Mouse (Mus musculus) liver, embryonic 13.5 days (tissue): ENCODE results near the gene A830031A19Rik. TPM values are rescaled to one million over a fixed set of nuclear protein-coding genes. Genes with fewer than 3 reads are reported as not detected.

ENCODE experiments used
- ATAC-seq: fragments of 200-750 bp; cut with Nextera tagmentation; 2 replicates; pipeline ENCODE4 v1.8.0; 2017; ENCODE audit warnings: low read depth, mild to moderate bottlenecking, moderate number of reproducible peaks, moderate library complexity
- DNase-seq: peaks from one replicate; pipeline ENCODE4 v3.0.0; 2022
- H3K27ac ChIP-seq: fragments of 300-500 bp; sonication (generic); 2 replicates; pipeline ENCODE4 v1.5.1; 2015; ENCODE audit warnings: moderate library complexity, mild to moderate bottlenecking, inconsistent platforms
- H3K27me3 ChIP-seq: fragments of 300-500 bp; sonication (generic); 2 replicates; pipeline ENCODE4 v1.6.1; 2015; ENCODE audit warnings: mild to moderate bottlenecking, inconsistent platforms
- H3K36me3 ChIP-seq: fragments of 300-500 bp; sonication (generic); 2 replicates; pipeline ENCODE4 v1.6.1; 2015; ENCODE audit warnings: mild to moderate bottlenecking, inconsistent platforms
- H3K4me1 ChIP-seq: fragments of 300-500 bp; sonication (generic); replicated peaks from 2 replicates; pipeline ENCODE4 v1.6.1; 2015; ENCODE audit warnings: inconsistent platforms
- H3K4me2 ChIP-seq: fragments of 300-500 bp; sonication (generic); 2 replicates; pipeline ENCODE4 v1.6.1; 2015; ENCODE audit warnings: inconsistent platforms, mild to moderate bottlenecking, moderate library complexity
- H3K4me3 ChIP-seq: fragments of 300-500 bp; sonication (generic); replicated peaks from 2 replicates; pipeline ENCODE4 v1.5.1; 2015; ENCODE audit warnings: mild to moderate bottlenecking, inconsistent platforms
- H3K9ac ChIP-seq: fragments of 300-500 bp; sonication (generic); 2 replicates; pipeline ENCODE4 v1.6.1; 2015; ENCODE audit warnings: mild to moderate bottlenecking, inconsistent platforms
- H3K9me3 ChIP-seq: fragments of 300-500 bp; sonication (generic); replicated peaks from 2 replicates; pipeline ENCODE4 v1.6.1; 2016; ENCODE audit warnings: inconsistent platforms
- WGBS: fragments of 180-500 bp; shearing (Covaris S2); methylation state at CpG from one replicate; pipeline ENCODE4 v1.1.7; 2015; ENCODE audit not compliant: insufficient replicate concordance; 5-methylcytosine and 5-hydroxymethylcytosine counted together
- polyA plus RNA-seq: library from polyadenylated mRNA; unstranded; fragments of >200 nt; fragmentation: Nextera tagmentation; extraction: Ambion mirVana; gene quantifications from 2 replicates; pipeline ENCODE4 v1.2.1, GENCODE M21; 2015

Gene A830031A19Rik
- polyA plus RNA-seq, 1 experiment from 2014 or later, result not detected

DNA sequence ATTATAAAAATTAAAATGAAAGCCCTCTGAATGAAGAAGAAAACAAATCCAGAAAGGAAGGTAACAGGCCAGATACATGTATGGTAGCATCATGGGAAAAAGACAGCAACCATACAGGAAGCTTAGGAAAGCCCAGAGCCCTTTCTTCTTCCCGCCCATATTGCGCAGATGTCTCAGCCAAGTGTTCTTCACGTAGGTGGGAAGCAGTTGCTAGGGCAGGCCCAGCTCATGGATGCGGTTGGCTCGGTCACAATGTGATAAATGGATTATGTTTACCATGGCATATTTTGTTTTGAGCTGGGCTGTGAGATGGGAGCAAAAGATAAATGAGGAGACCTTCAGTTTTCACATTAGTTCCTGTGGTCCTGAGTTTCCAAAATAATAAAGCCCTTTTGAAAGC, 32.6 kb upstream of the A830031A19Rik start:
- DNase-seq (no peak), ATAC-seq (no peak)
- Histone ChIP-seq H3K9me3 (no peaks in the 10 kb centered on the region), H3K9ac (no peak overlapping the region), H3K4me2 (no peak overlapping the region), H3K27me3 (no peaks in the 10 kb centered on the region), H3K4me1 (peaks cover 75% of the 10 kb centered on the region), H3K27ac (0 out of 2 replicates have a peak overlapping the region, but pooled peaks have one; percentile 12), H3K4me3 (no peak overlapping the region), H3K36me3 (peaks cover 48% of the 10 kb centered on the region)
- WGBS, result 81% methylated on average over 5 of the region's 5 CpGs

DNA sequence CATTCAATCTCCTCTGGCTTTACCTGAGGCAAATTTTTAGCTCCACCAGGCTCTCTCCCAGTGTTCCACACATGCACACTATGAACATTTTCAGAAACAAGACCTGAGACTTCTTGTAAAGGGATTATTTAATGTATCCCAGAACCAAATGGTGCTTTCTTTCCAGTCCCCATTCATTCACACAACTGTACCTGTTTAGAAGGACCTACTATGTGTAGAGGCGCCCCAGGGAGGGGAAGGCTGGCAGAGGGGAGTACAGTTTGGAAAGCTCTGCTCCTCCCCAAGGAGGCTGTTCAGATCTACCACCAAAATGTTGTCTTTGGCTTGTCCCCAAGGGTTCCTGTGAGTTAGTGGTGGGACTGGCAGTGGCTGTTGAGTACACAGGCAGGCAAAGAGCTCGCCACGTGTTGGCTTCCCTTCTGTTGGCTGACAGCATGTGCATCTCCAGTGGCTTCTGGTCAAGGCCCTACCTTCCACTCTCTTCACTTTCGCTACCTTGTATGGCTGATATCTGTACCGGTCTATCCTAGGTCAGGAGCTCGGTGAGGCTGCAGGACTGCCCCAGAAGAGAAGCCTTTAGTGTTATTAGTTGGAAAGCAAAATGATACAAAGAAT, 28.4 kb upstream of the A830031A19Rik start:
- no peak for ATAC-seq
- Histone ChIP-seq H3K4me3 (no peak overlapping the region), H3K4me2 (no peak overlapping the region), H3K4me1 (peaks cover 77% of the 10 kb centered on the region), H3K27ac (peak overlapping the region; percentile 81), H3K9me3 (no peaks in the 10 kb centered on the region), H3K36me3 (peaks cover 25% of the 10 kb centered on the region), H3K27me3 (no peaks in the 10 kb centered on the region), H3K9ac (0 out of 2 replicates have a peak overlapping the region, but pooled peaks have one; percentile 11)
- WGBS, result 64% methylated on average over 6 of the region's 6 CpGs
- no peak for DNase-seq

DNA sequence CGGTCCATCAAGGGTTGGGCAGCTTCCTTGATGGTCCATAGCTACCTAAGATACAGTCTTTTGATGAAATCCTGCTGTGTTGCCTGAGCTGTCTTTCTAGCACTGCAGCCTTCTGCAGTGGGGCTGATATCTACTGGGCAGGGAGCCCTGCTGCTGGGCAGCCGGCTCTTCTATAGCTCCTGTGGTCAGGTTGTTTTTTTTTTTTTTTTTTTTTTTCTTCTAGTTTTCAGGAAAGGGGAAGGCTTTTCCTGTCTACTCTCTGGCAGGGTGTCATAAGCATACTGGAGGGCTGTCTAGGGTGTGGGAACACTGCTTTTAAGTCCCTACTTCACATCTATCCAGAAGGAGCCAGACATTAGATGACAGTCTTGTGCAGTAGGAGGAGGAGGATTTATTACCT, 27.5 kb upstream of the A830031A19Rik start:
- H3K27me3 ChIP-seq, result no peaks in the 10 kb centered on the region
- DNase-seq, result no peak
- 50% methylated on average over 2 of the region's 2 CpGs for WGBS
- H3K36me3 ChIP-seq, result peaks cover 24% of the 10 kb centered on the region
- 0 out of 2 replicates have a peak overlapping the region, but pooled peaks have one; percentile 56 for H3K9ac ChIP-seq
- no peak overlapping the region; the same call in 1 of the 2 replicates for H3K4me2 ChIP-seq
- H3K27ac ChIP-seq, result peak overlapping the region; percentile 81
- H3K4me3 ChIP-seq, result no peak overlapping the region
- peaks cover 78% of the 10 kb centered on the region for H3K4me1 ChIP-seq
- ATAC-seq, result no peak
- H3K9me3 ChIP-seq, result no peaks in the 10 kb centered on the region

DNA sequence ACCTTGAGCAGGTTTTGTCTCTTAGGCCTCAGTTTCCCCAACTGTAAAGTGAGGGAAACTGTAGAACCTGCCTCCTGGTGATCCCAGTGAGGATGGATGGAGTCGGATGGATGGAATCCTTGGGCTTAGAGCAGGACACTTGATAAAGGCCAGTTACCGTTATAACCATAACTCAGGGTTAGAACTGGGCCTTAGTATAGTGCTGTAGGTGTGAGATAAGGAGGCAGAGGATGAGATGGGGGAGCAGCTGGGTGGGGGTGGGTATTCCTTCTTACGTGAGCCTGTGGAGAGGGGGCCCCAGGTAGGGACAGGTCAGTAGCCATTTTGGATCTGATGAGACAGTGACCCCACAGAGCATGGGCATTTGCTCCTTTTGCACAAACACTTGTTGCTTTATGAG, 26.8 kb upstream of the A830031A19Rik start:
- Histone ChIP-seq H3K27ac (peak overlapping the region; percentile 81), H3K9me3 (no peaks in the 10 kb centered on the region), H3K27me3 (no peaks in the 10 kb centered on the region), H3K36me3 (peaks cover 24% of the 10 kb centered on the region), H3K4me1 (peaks cover 80% of the 10 kb centered on the region), H3K9ac (peak overlapping the region; percentile 56), H3K4me3 (no peak overlapping the region), H3K4me2 (peak overlapping the region; percentile 51)
- ATAC-seq, result peak; percentile 75
- 22% methylated on average over 3 of the region's 3 CpGs for WGBS
- no peak for DNase-seq

DNA sequence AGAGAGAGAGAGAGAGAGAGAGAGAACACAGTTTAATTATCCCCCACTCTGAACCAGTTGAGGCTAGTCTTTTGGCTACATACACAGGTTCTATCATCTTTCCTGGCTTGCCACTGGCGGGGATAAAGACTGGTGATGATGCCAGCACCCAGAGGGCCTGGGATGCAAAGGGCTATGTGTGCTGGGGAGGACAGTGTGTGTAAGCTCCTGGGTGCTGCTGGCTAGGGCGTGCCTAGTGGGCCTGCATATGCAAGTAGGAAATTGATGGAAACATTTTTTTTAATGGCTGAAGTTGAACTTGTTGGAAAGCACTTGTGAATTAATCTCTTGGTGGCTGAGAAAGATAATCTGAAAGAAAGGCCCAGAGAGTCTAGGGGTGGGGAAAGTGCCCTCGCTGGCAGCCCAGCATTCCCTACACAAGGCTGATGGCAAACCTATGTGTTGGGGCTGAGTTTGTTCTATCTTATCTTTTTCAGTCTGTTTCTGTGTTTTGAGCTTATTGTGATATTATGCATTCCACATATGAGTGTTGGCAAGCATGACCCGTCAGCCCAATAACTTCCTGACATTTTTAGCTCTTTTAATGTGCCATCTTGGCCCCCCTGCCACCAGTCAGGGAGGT, 25.7 kb upstream of the A830031A19Rik start:
- Histone ChIP-seq H3K36me3 (peaks cover 18% of the 10 kb centered on the region), H3K27me3 (no peaks in the 10 kb centered on the region), H3K4me2 (peak overlapping the region; percentile 51), H3K4me1 (peaks cover 82% of the 10 kb centered on the region), H3K9ac (peak overlapping the region; percentile 56), H3K4me3 (peak overlapping the region; percentile 25), H3K9me3 (no peaks in the 10 kb centered on the region), H3K27ac (peak overlapping the region; percentile 81)
- ATAC-seq (peak; percentile 81), DNase-seq (peak; percentile 37)
- 22% methylated on average over 4 of the region's 4 CpGs for WGBS

DNA sequence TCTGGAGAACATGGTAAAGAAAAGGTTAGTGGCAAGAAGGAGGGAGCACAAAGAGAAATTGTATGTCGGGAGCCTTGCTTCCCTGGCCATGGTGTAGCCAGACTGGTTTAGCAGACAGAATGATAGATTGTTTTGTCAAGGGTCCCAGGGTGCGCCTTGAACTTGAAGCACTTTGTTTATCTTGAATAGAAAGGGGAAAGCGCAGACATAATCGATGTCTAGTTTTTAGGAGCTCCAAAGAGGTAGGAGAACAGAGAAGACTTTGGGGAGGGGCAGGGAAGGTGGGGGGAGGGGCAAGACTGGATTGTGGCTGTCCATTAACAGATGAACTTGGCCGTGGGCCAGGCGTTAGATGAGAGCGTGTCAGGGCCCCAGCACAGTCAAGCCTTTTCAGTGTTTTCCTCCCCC, 25.0 kb upstream of the A830031A19Rik start:
- DNase-seq, result no peak

DNA sequence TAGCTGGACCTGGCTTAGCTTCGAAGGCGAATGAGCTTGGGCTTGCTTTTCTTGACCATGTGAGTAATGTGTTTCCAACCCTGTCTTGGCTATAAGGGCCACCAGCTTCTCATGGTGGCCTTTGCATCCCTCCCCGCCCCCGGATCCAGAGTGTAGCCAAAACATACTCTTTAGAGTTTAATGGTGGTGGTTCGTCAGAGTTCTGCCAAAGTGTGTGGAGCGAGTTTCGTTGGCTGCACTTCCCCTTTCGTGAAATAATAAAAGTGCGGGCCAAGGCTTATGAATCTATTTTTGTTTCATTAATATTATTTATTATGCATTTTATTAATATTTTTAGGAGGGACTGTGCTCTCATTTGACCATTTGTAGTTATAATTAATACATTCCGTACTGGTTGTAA, 24.4 kb upstream of the A830031A19Rik start:
- Histone ChIP-seq H3K27ac (peak overlapping the region; percentile 81), H3K9ac (no peak overlapping the region), H3K4me3 (no peak overlapping the region), H3K27me3 (no peaks in the 10 kb centered on the region), H3K4me1 (peaks cover 90% of the 10 kb centered on the region), H3K9me3 (no peaks in the 10 kb centered on the region), H3K36me3 (peaks cover 22% of the 10 kb centered on the region), H3K4me2 (peak overlapping the region; percentile 51)
- no peak for ATAC-seq
- 70% methylated on average over 10 of the region's 10 CpGs for WGBS
- no peak for DNase-seq

More for the DNA sequence above, 25.0 kb upstream of the A830031A19Rik start:
- Histone ChIP-seq H3K9ac (peak overlapping the region; percentile 45; the same call in 1 of the 2 replicates), H3K4me3 (peak overlapping the region; percentile 20; the same call in 1 of the 2 replicates), H3K4me1 (peaks cover 89% of the 10 kb centered on the region), H3K4me2 (peak overlapping the region; percentile 51), H3K27ac (peak overlapping the region; percentile 81), H3K36me3 (peaks cover 20% of the 10 kb centered on the region), H3K27me3 (no peaks in the 10 kb centered on the region), H3K9me3 (no peaks in the 10 kb centered on the region)
- 20% methylated on average over 6 of the region's 7 CpGs for WGBS
- ATAC-seq, result peak; percentile 45

DNA sequence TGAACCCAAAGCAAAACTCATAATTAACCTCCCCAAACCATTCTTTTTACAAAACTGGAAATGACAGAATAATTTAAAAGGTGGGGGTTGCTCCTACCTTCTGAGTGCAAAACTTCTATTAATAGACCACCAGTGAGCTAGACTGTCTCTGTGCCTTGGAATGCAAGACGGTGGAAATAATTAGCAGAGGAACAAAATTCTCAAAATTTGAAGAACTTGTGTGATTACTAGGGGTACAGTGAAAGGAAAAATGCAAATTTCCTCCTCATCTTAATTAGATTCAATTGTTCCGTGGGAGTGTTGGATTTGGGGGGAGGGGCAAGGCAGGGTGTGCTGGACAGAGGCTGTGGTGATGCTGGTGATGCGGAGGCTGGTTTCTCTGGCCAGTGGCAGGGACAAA, 23.8 kb upstream of the A830031A19Rik start:
- H3K27me3 ChIP-seq, result no peaks in the 10 kb centered on the region
- ATAC-seq, result no peak
- H3K9ac ChIP-seq, result no peak overlapping the region
- H3K36me3 ChIP-seq, result peaks cover 25% of the 10 kb centered on the region; the same call in 1 of the 2 replicates
- no peak for DNase-seq
- WGBS, result 54% methylated on average over 3 of the region's 3 CpGs
- peak overlapping the region; percentile 51 for H3K4me2 ChIP-seq
- H3K4me3 ChIP-seq, result no peak overlapping the region
- H3K9me3 ChIP-seq, result no peaks in the 10 kb centered on the region
- H3K4me1 ChIP-seq, result peaks cover 93% of the 10 kb centered on the region
- peak overlapping the region; percentile 81 for H3K27ac ChIP-seq

DNA sequence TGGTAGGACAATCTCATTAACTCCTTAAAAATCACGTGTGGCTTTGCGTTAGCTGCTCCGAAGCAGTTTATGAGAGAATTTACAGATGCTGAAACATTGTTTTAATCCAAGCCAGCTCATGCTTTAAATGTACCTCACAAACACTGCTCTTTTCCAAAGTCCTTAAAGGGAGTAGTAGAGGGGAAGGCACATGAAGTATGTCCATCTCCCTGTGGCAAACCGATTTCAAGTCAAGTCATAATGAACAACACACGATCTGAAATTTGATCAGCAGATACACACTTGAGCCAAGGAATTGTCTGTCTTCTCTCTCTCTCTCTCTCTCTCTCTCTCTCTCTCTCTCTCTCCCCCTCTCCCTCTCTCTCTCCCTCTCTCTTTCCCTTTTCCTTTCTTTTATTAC, 23.2 kb upstream of the A830031A19Rik start:
- Histone ChIP-seq H3K36me3 (peaks cover 24% of the 10 kb centered on the region; the same call in 1 of the 2 replicates), H3K4me3 (no peak overlapping the region), H3K9ac (no peak overlapping the region), H3K9me3 (no peaks in the 10 kb centered on the region), H3K27ac (no peak overlapping the region), H3K27me3 (no peaks in the 10 kb centered on the region), H3K4me2 (no peak overlapping the region), H3K4me1 (peaks cover 92% of the 10 kb centered on the region)
- ATAC-seq, result no peak
- WGBS, result 65% methylated on average over 5 of the region's 5 CpGs
- no peak for DNase-seq

DNA sequence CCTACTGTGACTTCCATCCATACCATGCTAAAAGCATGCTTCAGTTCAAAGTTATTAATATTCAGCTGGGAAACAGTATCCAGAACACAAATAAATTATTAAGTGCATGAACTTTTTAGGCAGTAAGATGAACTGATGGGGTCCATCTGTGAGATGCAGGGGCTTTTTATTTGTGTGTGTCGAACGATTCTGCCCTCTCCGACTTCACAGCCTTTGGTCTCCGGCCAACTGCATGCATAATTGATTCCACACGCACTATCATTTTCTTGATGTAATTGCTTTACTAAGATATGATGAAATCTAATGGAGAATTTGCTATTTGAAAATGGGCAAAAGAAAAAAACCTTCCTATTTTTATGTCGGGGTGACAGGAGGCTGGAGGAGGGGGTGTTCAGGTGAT, 22.2 kb upstream of the A830031A19Rik start:
- Histone ChIP-seq H3K9me3 (no peaks in the 10 kb centered on the region), H3K4me1 (peaks cover 90% of the 10 kb centered on the region), H3K9ac (no peak overlapping the region), H3K4me2 (no peak overlapping the region), H3K4me3 (no peak overlapping the region), H3K27me3 (no peaks in the 10 kb centered on the region), H3K36me3 (peaks cover 24% of the 10 kb centered on the region), H3K27ac (peak overlapping the region; percentile 51)
- ATAC-seq (no peak), DNase-seq (no peak)
- whole genome bisulfite sequencing, result 78% methylated on average over 6 of the region's 6 CpGs

DNA sequence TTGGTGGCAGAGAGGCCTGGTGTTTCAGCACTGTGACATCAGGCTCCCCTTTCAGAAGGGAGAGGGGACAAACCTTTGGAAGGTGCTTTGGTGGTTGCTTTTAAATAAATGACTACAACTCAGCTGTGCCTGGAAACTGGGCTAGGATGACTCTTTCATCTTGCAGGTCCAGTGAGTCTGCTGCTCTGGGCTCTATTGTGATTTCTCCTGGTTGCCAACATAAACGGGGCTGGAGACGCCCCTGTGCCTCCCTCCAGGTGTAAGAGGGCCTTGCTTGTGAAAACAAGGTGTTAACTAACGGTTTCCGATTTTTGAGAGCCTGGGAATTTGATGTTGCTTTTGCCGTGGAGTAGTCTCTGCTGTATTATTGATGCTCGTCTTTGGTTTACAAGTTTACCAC, 21.6 kb upstream of the A830031A19Rik start:
- peaks cover 89% of the 10 kb centered on the region for H3K4me1 ChIP-seq

More for the DNA sequence above, 21.6 kb upstream of the A830031A19Rik start:
- Histone ChIP-seq H3K4me2 (no peak overlapping the region), H3K36me3 (peaks cover 28% of the 10 kb centered on the region), H3K27ac (no peak overlapping the region; the same call in 1 of the 2 replicates), H3K27me3 (no peaks in the 10 kb centered on the region), H3K4me3 (no peak overlapping the region), H3K9me3 (no peaks in the 10 kb centered on the region), H3K9ac (no peak overlapping the region)
- DNase-seq (no peak), ATAC-seq (no peak)
- WGBS, result 72% methylated on average over 6 of the region's 6 CpGs
